Mouse (Mus musculus) left cerebral cortex, postnatal 36 days (tissue): ENCODE results near the gene Usp48. TPM values are rescaled to one million over a fixed set of nuclear protein-coding genes. Genes with fewer than 3 reads are reported as not detected.

ENCODE experiments used
- DNase-seq, 2 experiments: peaks; one replicate each; pipeline ENCODE4 v3.0.0; 2021 to 2022; ENCODE audit warnings: low spot score in 2 of 2, mixed read lengths in 1 of 2
- intact Hi-C: fragments of 180-260 bp; cut with DNase I; formaldehyde crosslinking; loops from one replicate; pipeline ENCODE4 v1.15.1; 2025
- total RNA-seq, 2 experiments: library from RNA; stranded (reverse); gene quantifications; 2 replicates each; pipeline ENCODE4 v1.2.3; 2021

Gene Usp48
- total RNA-seq, 2 experiments from 2014 or later, result 97.9 to 139 TPM

DNA sequence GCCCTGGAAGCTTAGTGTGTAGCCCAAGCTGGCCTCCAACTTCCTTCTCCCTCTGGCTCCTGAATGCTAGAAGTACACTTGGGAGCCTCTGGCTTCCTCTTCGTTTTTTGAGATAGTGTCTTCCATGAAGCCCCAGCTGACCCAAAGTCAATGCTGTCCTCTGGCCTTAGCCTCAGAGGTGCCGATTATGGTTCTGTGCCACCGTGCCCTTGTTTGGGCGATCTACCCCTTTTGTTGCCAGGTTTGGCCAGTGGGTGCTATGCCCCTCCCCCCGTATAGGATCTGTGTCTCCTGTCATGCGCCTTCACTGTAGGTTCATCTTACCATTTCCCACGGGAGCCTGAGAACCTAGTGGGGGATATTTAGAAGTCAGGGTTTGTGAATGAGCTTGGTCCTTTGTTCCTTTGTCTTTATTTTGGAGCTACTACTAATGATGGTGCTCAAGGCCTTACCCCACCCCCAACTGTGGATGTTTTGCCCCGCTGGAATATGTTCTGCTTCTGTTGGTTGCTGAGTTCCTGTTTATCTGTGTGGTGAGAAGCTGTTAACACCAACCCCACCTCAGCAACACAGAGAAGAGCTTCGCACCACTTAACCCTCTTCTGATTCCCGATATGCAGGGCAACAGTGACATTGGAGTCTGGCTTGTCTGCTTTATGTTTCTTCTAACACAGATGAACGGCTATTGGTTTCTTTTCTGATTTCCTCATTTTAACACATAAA, 10.1 kb downstream of the Usp48 start:
- DNase-seq, result no peak
- intact Hi-C loops, result loop anchor here (5.0 kb wide), 1 partner anchor 44 kb away; no protein-coding TSS in a partner anchor

GRCm38 (mm10) chr4:137607023-137607422, 13.5 kb downstream of the Usp48 start:
- intact Hi-C loops, result no loop called here
- DNase-seq, result no peak

- intact Hi-C loops, result no loop called here
Observed at GRCm38 (mm10) chr4:137609281-137609680, 15.7 kb downstream of the Usp48 start.

GRCm38 (mm10) chr4:137609702-137610101, 16.1 kb downstream of the Usp48 start:
- DNase-seq, result no peak
- intact Hi-C loops, result no loop called here

More at GRCm38 (mm10) chr4:137609281-137609680, 15.7 kb downstream of the Usp48 start:
- no peak for DNase-seq

DNA sequence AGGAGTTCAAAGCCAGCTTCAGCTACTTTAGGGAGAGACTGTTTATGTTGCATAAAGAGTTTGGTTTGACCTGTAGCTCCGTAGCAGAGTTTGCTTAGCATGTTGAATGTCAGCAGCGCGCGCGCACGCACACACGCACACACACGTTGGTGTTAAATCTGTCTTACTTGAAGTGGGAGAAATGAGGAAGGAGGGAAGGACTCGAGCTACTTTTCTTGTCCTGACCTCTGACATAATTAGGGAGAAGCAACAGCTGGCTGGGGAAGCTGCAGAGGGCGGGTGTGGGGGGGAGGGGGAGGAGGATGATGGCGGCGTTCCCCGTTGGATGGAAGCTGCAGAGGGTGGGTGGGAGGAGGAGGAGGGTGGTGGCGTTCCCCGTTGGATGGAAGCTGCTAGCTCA, 16.7 kb downstream of the Usp48 start:
- intact Hi-C loops, result no loop called here
- DNase-seq, result no peak

DNA sequence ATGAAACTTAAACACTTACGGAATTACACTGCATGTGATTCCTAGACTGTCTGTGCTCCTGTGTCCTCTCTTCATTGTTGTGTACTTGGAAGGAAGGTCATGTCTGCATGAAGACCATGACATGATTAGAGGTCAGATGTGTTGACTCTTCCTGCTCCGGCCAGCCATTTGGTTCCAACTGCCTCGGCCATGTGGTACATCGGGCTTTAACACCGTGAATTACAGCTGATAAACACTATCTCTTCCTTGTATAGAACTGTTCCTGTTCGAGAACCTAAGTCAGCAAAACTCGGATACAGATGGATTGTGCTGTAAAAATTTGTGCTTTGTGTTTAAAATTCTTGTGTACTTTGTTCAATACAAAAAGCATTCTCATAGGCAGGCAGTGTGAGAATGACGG, 29.3 kb downstream of the Usp48 start:
- intact Hi-C loops, result no loop called here
- no peak for DNase-seq

DNA sequence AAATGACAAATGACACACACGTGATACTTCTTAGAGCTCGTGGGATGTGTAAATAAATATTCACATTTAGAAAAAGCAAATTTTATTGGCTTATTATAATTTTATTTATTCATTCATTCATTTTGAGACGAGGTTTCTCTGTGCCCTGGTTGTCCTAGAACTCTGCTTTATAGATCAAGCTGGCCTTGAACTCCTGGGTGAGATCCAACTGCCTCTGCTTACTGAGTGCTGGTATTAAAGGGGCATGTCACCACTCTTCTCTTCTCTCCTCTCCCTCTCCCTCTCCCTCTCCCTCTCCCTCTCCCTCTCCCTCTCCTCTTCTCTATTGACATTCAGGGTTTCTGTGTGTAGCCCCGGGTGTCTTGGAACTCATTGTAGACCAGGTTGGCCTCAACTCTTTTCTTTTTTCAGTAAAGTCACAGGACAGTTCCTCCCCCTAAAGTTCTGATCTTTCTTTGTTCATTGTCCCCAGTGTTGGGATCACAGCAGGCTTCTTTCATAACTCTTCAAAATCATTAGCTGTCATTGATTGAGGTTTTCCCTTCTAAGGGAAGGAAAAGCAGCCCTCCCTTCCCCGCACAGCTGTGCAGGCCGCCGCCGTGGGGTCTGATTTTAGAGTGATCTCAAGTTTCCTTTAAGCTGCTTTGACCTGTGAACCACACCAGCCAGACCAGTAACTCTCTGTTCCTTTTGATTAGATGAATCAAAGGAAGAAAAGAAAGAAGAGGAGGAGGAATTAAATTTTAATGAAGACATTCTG, 34.1 kb downstream of the Usp48 start:
- intact Hi-C loops, result no loop called here

DNA sequence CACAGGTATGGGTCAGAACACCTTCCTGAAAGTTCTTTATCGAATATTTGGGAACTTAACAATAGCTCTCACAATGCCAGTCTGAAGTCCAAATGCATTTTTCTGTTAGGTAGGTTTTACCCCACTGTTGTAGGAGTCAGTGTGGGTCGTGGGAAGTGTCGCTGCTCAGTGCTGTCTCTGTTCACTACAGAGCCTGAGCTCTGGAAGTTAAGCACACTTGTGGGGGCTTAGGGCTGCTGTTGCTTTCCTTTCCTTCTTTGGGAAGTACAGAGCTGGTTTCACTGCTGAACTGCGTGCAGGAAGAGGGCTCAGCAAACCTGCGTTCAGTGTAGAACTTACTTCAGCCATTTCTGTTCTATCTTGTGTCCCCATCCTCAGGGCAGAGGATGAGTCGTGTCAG, 34.8 kb downstream of the Usp48 start:
- intact Hi-C loops, result no loop called here
- no peak for DNase-seq

More for the DNA sequence above, 34.1 kb downstream of the Usp48 start:
- no peak for DNase-seq

DNA sequence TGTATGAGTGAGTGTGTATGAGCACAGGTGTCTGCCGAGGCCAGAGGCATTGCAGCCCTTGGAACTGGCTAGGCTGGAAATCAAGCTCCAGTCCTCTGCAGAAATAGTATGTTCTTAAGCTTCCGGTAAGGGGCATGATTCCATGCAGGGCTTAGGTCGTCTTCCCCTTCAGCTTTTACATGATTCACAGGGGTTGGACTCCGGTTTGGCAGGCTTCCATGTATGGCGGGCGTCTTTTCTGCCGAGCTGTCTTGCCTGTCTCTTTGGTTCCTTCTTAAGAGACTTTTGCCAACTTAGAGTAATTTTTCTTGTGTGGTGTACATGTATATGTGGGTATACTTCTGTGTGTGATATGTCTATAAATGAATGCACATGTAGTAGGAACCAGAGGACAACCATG, 35.8 kb downstream of the Usp48 start:
- no peak for DNase-seq
- intact Hi-C loops, result no loop called here

- intact Hi-C loops, result no loop called here
- no peak for DNase-seq
Observed at GRCm38 (mm10) chr4:137630153-137630552, 36.6 kb downstream of the Usp48 start.

DNA sequence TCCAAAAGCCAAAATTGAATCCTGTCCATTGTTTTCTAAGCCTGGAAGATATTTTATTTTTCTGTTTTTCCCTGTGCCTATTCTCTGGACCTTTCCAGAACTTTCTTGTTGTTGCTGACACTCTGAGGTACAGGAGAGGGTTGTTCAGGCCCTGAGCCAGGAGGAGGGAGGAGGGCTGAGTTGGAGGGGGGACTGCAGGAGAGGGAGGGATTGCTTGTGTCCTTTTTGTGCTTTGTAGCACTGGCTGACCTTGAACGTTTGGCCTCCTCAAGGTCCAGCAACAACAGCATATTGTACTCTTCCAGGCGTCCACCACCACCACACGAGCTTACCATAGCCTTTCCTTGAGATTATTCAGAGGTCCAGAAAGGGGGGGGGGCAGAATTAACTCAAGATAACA, 38.0 kb downstream of the Usp48 start:
- intact Hi-C loops, result no loop called here
- no peak for DNase-seq

DNA sequence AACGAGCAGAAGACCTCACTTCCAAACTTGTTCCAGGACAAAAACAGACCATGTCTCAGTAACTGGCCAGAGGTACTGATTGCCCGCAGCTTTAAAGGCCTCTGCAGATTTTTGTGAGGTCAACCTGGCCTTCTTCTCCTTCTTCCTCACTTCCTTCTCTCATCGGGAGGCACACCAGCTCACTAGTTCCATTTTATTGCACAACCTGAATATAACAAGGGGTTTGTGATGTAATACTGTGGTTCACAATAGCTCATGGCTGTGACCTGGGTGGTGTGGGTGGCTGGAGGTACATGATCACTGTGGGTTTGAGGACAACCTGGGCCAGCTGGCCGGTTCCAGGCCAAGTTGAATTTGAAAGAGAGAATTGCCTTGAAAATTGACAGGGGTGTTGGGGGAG, 39.8 kb downstream of the Usp48 start:
- no peak for DNase-seq
- intact Hi-C loops, result no loop called here

DNA sequence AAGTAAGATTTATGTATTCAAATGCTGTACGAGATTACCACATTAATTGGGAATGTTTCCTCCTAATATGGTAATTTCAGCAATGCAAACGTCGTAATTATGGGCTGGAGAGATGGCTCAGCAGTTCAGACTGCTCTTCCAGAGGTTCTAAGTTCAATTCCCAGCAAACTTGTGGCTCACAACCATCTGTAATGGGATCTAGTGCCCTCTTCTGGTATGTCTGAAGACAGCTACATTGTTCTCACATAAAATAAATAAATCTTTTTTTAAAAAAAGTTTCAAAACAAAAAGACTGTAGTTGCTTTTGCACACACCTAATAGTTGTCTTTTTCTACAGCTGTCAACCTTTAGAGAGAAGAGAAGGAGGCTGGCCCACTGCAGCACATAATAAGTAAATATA, 43.0 kb downstream of the Usp48 start:
- intact Hi-C loops, result no loop called here
- no peak for DNase-seq

GRCm38 (mm10) chr4:137641556-137641955, 48.0 kb downstream of the Usp48 start:
- intact Hi-C loops, result no loop called here
- no peak for DNase-seq

DNA sequence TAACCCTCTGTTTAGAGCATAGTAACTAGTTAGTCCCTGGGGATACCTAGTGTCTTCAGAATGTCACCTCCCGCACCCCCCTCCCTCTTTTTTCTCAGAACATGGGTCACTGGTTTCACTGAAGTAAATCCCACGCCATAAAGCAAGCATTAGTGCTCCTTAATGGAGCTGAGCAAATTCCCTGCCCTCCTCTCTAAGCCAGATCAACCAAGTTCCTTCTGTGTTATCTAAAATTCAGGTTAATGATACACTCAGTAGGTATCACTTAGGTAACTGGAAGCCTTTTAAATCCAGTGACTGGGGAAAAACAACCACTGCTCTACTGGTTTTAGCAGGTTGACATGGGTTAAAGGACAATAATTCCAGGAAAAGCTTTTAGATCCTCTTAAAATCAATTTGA, 48.5 kb downstream of the Usp48 start:
- no peak for DNase-seq
- intact Hi-C loops, result no loop called here

DNA sequence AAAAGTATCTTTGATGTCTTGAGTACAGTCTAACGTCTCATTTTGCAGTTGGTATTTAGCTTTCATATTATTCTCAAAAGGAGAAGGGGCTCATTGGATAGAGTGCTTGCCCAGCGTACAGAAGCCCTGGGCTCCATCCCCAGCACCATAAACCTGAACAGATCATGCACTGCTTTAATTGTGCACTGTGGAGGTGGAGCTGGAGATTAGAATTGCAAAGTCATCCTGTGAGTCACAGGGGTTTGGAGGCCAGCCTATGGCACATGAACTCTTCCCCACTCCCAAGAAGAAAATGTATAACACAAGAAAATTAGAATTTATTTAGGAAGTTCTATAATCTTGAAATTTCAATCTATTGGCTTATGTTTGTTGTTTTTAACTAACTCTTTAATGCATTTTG, 49.9 kb downstream of the Usp48 start:
- intact Hi-C loops, result no loop called here
- no peak for DNase-seq

DNA sequence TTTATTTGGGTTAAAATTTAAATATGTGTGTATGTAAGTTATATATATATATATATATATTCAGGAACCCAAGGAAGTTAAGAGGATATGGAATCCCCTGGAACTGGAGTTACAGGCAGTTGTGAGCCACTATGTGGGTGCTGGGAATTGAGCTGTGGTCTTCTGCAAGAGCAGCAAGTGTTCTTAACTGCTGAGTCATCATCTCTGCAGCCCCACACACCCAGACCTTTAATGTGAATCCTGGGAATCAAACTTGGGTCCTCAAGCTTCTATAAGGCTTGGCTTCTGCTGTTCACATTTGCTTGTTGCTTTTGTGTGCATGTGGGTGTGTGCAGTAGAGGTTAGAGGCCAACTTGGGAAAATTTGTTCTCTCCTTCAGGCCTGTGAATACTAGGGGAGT, 52.7 kb downstream of the Usp48 start:
- intact Hi-C loops, result loop anchor here (5.0 kb wide), 1 partner anchor 44 kb away; no protein-coding TSS in a partner anchor
- DNase-seq, result no peak

- intact Hi-C loops, result loop anchor here (5.0 kb wide), 1 partner anchor 45 kb away; no protein-coding TSS in a partner anchor
- DNase-seq, result no peak
Observed at GRCm38 (mm10) chr4:137647648-137648047, 54.1 kb downstream of the Usp48 start.

DNA sequence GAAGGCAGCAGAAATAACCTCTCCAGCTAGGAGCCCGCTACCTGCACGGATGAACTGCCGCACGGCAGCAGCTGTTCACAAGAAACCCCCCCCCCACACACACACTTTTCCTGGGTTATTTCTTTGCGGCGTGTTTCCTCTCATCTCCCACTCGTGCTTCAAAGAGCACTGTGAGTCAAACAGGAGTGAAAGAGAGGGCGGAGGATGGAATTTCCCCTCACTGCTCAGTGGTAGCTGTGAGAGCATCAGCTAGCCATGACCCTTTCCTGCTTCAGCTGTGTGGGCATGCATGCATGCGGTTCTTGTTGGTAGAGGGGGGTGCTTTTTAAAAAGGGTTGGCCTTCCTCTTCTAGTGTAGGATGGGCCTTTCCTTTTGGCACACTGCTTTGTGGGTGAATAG, 54.7 kb downstream of the Usp48 start:
- intact Hi-C loops, result loop anchor here (5.0 kb wide), 1 partner anchor 46 kb away; no protein-coding TSS in a partner anchor
- DNase-seq, result no peak

DNA sequence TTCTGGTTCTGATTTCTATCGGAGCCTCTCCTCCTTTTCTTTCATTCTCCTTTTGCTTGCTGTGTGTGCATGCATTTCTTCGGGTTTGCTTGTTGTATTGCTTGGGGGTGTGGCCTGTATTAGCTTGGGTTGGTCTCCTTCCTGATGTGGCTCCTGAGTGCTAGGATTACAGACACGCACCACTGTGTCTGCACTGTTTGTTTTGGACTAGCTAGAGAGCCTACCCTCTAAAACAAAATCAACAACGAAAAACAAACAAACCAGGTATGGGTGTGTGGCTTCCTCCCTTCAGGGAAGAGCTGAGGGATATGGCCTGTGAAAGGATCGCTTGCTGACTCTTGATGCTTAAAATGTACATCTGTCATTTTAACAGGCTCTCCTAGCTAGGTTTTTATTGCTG, 57.4 kb downstream of the Usp48 start:
- intact Hi-C loops, result no loop called here
- DNase-seq, result no peak

DNA sequence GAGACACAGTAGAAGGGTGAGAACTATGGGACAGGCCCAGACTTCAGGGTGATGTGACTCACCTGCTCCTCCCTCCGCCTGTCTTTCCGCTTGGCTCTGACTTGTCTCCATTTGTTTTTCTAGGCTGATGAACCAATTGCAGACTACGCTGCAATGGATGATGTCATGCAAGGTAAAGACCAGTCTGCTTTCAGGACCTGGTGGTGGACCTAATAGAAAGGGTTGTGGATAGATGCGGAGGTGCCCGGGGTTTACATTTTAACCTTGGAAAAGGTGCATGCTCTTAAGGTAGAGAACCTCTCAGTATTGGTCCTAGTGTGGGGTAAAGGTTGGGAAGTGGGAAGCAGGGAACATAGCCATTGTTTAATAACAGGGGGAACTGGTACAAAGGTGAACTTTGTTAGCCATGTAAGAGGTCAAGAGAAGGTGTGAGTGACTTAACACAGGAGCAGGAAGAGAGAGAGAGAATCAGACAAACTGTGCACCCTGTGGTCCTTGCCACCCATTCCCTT, 59.3 kb downstream of the Usp48 start:
- intact Hi-C loops, result no loop called here

More for the DNA sequence above, 59.3 kb downstream of the Usp48 start:
- no peak for DNase-seq
